Mouse (Mus musculus): ENCODE results near the gene Ubn2.
"Not testable (repeated sequence)": the region's sequence is repeated elsewhere in the genome, so short reads cannot be mapped to it uniquely, and the experiment has no call there.

Gene Ubn2

GRCm38 (mm10) chr6:38534640-38535365 lies 101.1 kb downstream of the Ubn2 start:
- DNase-seq: peak; percentile 100

GRCm38 (mm10) chr6:38535366-38535690 lies 101.6 kb downstream of the Ubn2 start:
- no peak for DNase-seq

- peak; percentile 10 for DNase-seq
These were observed 102.0 kb downstream of the Ubn2 start for GRCm38 (mm10) chr6:38535788-38536187.

GRCm38 (mm10) chr6:38544141-38544540 lies 110.4 kb downstream of the Ubn2 start:
- not testable (repeated sequence) for DNase-seq

GRCm38 (mm10) chr6:38547005-38547404 lies 113.3 kb downstream of the Ubn2 start:
- DNase-seq: peak; percentile 25

GRCm38 (mm10) chr6:38547707-38548106 lies 114.0 kb downstream of the Ubn2 start:
- peak; percentile 36 for DNase-seq

GRCm38 (mm10) chr6:38548595-38548994 lies 114.8 kb downstream of the Ubn2 start:
- DNase-seq: peak; percentile 82

- peak; percentile 89 for DNase-seq
These were observed 116.1 kb downstream of the Ubn2 start for GRCm38 (mm10) chr6:38549840-38550239.

- peak; percentile 98 for DNase-seq
These were observed 116.7 kb downstream of the Ubn2 start for GRCm38 (mm10) chr6:38550250-38551061.

- DNase-seq: peak; percentile 100
These were observed 117.6 kb downstream of the Ubn2 start, which contains the start of gene Luc7l2 for GRCm38 (mm10) chr6:38551062-38551988. Luc7l2 (plus strand) TSS chr6:38551334.

- peak; percentile 100 for DNase-seq
These were observed 118.4 kb downstream of the Ubn2 start for GRCm38 (mm10) chr6:38551989-38552635.

- DNase-seq: no peak
These were observed 118.9 kb downstream of the Ubn2 start for GRCm38 (mm10) chr6:38552636-38553000.
